Mouse (Mus musculus): Measurements from ENCODE around the gene Gm21394.
"Not testable (repeated sequence)": the region's sequence is repeated elsewhere in the genome, so short reads cannot be mapped to it uniquely, and the experiment has no call there.

Gene Gm21394

DNA sequence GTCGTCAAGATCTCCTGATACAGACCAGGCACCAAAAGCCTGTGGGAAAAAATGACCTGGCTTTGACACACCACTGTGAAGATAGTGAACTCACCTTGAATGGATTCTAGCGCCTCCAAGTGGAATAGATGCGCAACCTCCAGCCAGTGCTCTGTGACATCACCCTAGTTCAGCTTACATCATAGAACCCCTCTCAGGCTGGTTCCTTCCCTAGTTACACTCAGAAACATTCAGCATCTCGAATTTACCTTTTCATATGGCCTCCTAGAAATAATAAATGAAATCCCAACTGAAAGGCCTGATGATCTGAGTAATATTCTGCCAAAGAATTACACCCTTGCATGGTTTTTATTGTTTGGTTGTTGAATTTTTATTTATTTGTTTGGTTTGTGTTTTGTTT, at the start of gene Gm21394:
TSS of gene Gm21394 (minus strand) at position 101 of the 400 bp plus-strand sequence.
- in situ Hi-C loops (cut with MseI, MboI) = not testable (repeated sequence)
